Mouse (Mus musculus) stomach, postnatal 0 days (tissue): ENCODE measurements at regions not wholly inside any gene's neighbourhood (a gene's known extent, or its start where the extent isn't known, plus 50 kb on each side); places are given as distances from the start of the nearest gene placed in this dataset.

Source experiments
- CTCF ChIP-seq: IDR thresholded peaks from 2 replicates; pipeline ENCODE4 v1.5.1; 2016; ENCODE audit warnings: antibody characterized with exemption, low read depth, mild to moderate bottlenecking, moderate library complexity
- EP300 ChIP-seq: optimal IDR thresholded peaks from 2 replicates; pipeline ENCODE3; 2016; ENCODE audit warnings: antibody characterized with exemption

DNA sequence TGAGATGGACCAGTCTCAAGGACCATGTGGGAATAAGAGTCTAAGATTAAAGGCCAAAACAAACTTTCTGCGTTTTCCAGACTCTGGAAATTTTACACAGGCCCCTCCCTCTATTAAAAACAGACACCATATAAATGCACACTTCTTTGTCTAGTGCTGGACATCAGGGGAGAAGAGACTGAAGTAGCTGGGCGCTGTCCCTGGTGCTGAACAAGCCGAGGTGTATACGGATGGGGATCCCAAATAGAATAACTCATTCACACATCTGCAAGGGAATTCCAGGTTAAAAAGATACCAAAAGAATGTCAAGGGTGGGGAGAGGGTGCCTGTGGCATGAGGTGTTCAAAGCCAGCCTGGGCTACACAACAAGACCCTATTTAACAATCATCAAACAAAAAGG lies 114.9 kb downstream of the Rps15a start:
- no peak for TF ChIP-seq CTCF
- TF ChIP-seq EP300, result no peak
